Mouse (Mus musculus) myocyte (in vitro differentiated cells): ENCODE results near the gene Rangap1. TPM values are rescaled to one million over a fixed set of nuclear protein-coding genes. Genes with fewer than 3 reads are reported as not detected.

Experiments used
- H3K27me3 ChIP-seq: one replicate; pipeline ENCODE4 v1.6.1; 2011; ENCODE audit not compliant: control insufficient read depth, insufficient read depth, insufficient read length
- H3K36me3 ChIP-seq: one replicate; pipeline ENCODE4 v1.6.1; 2011; ENCODE audit not compliant: control insufficient read depth, insufficient read depth
- H3K4me2 ChIP-seq: one replicate; pipeline ENCODE4 v1.6.1; 2011; ENCODE audit warnings: low read depth, control low read depth
- H3K4me3 ChIP-seq: one replicate; pipeline ENCODE4 v1.5.1; 2011; ENCODE audit warnings: mild to moderate bottlenecking, control low read depth, moderate library complexity
- H3K79me2 ChIP-seq: one replicate; pipeline ENCODE4 v1.6.1; 2011; ENCODE audit not compliant: control insufficient read depth, insufficient read depth
- H3ac ChIP-seq: one replicate; pipeline ENCODE4 v1.6.1; 2011; ENCODE audit not compliant: control insufficient read depth, insufficient read length
- CEBPB ChIP-seq: IDR thresholded peaks from 2 replicates; pipeline ENCODE4 v1.6.1; 2011; ENCODE audit warnings: mild to moderate bottlenecking, moderate library complexity; ENCODE audit not compliant: poor library complexity, insufficient read depth, severe bottlenecking
- E2F4 ChIP-seq: IDR thresholded peaks from one replicate; pipeline ENCODE4 v1.6.1; 2011; ENCODE audit warnings: mild to moderate bottlenecking, control low read depth, moderate library complexity; ENCODE audit not compliant: insufficient read depth
- MAX ChIP-seq: IDR thresholded peaks from one replicate; pipeline ENCODE4 v1.6.1; 2011; ENCODE audit warnings: low read depth, mild to moderate bottlenecking, control low read depth
- MYOD1 ChIP-seq, 3 experiments: IDR thresholded peaks; one replicate each; pipeline ENCODE4 v1.6.1; 2011; ENCODE audit warnings: control low read depth in 2 of 3, low read depth in 2 of 3, mild to moderate bottlenecking in 2 of 3, moderate library complexity in 1 of 3; ENCODE audit not compliant: insufficient read length in 2 of 3, control insufficient read depth in 1 of 3
- MYOG ChIP-seq, 3 experiments: IDR thresholded peaks; one replicate each; pipeline ENCODE4 v1.6.1; 2011; ENCODE audit warnings: control low read depth in 2 of 3, low read depth in 2 of 3, mild to moderate bottlenecking in 2 of 3; ENCODE audit not compliant: insufficient read length in 2 of 3, control insufficient read depth in 1 of 3, insufficient read depth in 1 of 3
- POLR2A ChIP-seq: IDR thresholded peaks from one replicate; pipeline ENCODE4 v1.6.1; 2011; ENCODE audit warnings: low read depth, mild to moderate bottlenecking, control low read depth, moderate library complexity; ENCODE audit not compliant: insufficient read length
- POLR2AphosphoS2 ChIP-seq: IDR thresholded peaks from one replicate; pipeline ENCODE4 v1.6.1; 2011; ENCODE audit warnings: low read depth, control low read depth; ENCODE audit not compliant: insufficient read length
- REST ChIP-seq: IDR thresholded peaks from one replicate; pipeline ENCODE4 v1.6.1; 2011; ENCODE audit warnings: mild to moderate bottlenecking, control low read depth, moderate library complexity; ENCODE audit not compliant: insufficient read depth, insufficient read length
- SRF ChIP-seq: IDR thresholded peaks from one replicate; pipeline ENCODE4 v1.6.1; 2011; ENCODE audit warnings: low read depth; ENCODE audit not compliant: control insufficient read depth, insufficient read length
- TCF12 ChIP-seq: IDR thresholded peaks from one replicate; pipeline ENCODE4 v1.6.1; 2011; ENCODE audit warnings: mild to moderate bottlenecking, control low read depth; ENCODE audit not compliant: poor library complexity, insufficient read depth, severe bottlenecking
- TCF3 ChIP-seq: IDR thresholded peaks from one replicate; pipeline ENCODE4 v1.6.1; 2011; ENCODE audit warnings: low read depth, control low read depth; ENCODE audit not compliant: insufficient read length
- USF1 ChIP-seq: IDR thresholded peaks from one replicate; pipeline ENCODE4 v1.6.1; 2011; ENCODE audit warnings: low read depth, mild to moderate bottlenecking, control low read depth, moderate library complexity
- polyA plus RNA-seq: library from polyadenylated mRNA; unstranded; fragments of >200 nt; fragmentation: generic; extraction: Trizol; gene quantifications from one replicate; pipeline ENCODE4 v1.2.1, GENCODE M21; 2012; ENCODE audit warnings: missing spikeins

Gene Rangap1
- polyA plus RNA-seq, 1 experiment, result 96.6 TPM

- H3ac ChIP-seq, result no peak overlapping the region
- H3K4me2 ChIP-seq, result no peak overlapping the region
- H3K36me3 ChIP-seq, result peaks cover 75% of the 10 kb centered on the region
- H3K27me3 ChIP-seq, result no peaks in the 10 kb centered on the region
- TF ChIP-seq POLR2A (no peak), TCF12 (no peak), REST (no peak), SRF (no peak), TCF3 (no peak), POLR2AphosphoS2 (no peak), MYOG (IDR thresholded peaks at IDR 0.05; ENCODE audit: control insufficient read depth in 1 of 3, insufficient read depth in 1 of 3, insufficient read length in 2 of 3, low read depth in 2 of 3) (no peak), MYOD1 (IDR thresholded peaks at IDR 0.05; ENCODE audit: control insufficient read depth in 1 of 3, insufficient read length in 2 of 3, low read depth in 2 of 3) (no peak), CEBPB (no peak), MAX (no peak), USF1 (no peak), E2F4 (no peak)
- H3K4me3 ChIP-seq, result no peak overlapping the region
- peaks cover 14% of the 10 kb centered on the region for H3K79me2 ChIP-seq
These were observed 26.2 kb downstream of the Rangap1 start for GRCm38 (mm10) chr15:81719139-81719531.

- peaks cover 8% of the 10 kb centered on the region for H3K79me2 ChIP-seq
- H3K4me3 ChIP-seq, result no peak overlapping the region
- H3K36me3 ChIP-seq, result peaks cover 74% of the 10 kb centered on the region
- H3ac ChIP-seq, result no peak overlapping the region
- no peak overlapping the region for H3K4me2 ChIP-seq
- TF ChIP-seq CEBPB (no peak), POLR2AphosphoS2 (peak; percentile 72), TCF12 (no peak)
- H3K27me3 ChIP-seq, result no peaks in the 10 kb centered on the region
These were observed 26.8 kb downstream of the Rangap1 start for GRCm38 (mm10) chr15:81718336-81719138.

- Histone ChIP-seq H3K4me2 (no peak overlapping the region), H3K36me3 (peaks cover 66% of the 10 kb centered on the region), H3K4me3 (no peak overlapping the region), H3ac (no peak overlapping the region), H3K79me2 (no peaks in the 10 kb centered on the region), H3K27me3 (no peaks in the 10 kb centered on the region)
- TF ChIP-seq TCF3 (no peak), REST (no peak), MYOD1 (IDR thresholded peaks at IDR 0.05; ENCODE audit: control insufficient read depth in 1 of 3, insufficient read length in 2 of 3, low read depth in 2 of 3) (peak in 1 of 3 experiments; percentile 9), POLR2AphosphoS2 (no peak), POLR2A (no peak)
These were observed 31.6 kb downstream of the Rangap1 start for GRCm38 (mm10) chr15:81713742-81714141.

DNA sequence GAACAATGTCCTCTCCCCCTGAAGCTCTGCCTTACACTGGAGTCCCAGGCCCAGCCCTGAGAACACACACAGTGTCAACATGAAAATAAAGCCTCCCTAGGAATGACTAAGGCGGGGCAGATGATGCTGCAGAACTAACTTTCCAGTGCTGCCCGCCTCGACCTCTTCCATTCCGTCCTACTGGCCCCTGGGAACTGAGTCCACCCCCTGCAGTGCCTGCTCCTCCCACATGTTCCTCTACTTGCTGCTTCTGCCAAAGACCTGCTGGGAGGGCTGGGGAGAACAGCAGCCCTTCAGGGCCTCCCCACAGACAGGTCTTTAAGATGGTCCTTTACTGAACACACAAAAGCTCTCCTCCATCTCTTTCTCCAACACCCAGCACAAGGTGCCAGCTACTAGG, 34.5 kb downstream of the Rangap1 start:
- Histone ChIP-seq H3K4me2 (no peak overlapping the region), H3K4me3 (no peak overlapping the region), H3K79me2 (no peaks in the 10 kb centered on the region), H3K27me3 (no peaks in the 10 kb centered on the region), H3ac (no peak overlapping the region), H3K36me3 (peaks cover 69% of the 10 kb centered on the region)
- TF ChIP-seq POLR2AphosphoS2 (no peak), TCF12 (no peak), POLR2A (no peak), MYOG (IDR thresholded peaks at IDR 0.05; ENCODE audit: control insufficient read depth in 1 of 3, insufficient read depth in 1 of 3, insufficient read length in 2 of 3, low read depth in 2 of 3) (no peak), CEBPB (no peak), TCF3 (no peak), SRF (no peak), USF1 (no peak), MYOD1 (IDR thresholded peaks at IDR 0.05; ENCODE audit: control insufficient read depth in 1 of 3, insufficient read length in 2 of 3, low read depth in 2 of 3) (no peak), E2F4 (no peak), MAX (no peak), REST (no peak)

- no peaks in the 10 kb centered on the region for H3K79me2 ChIP-seq
- no peak overlapping the region for H3K4me2 ChIP-seq
These were observed 35.6 kb downstream of the Rangap1 start for GRCm38 (mm10) chr15:81709686-81710085.

More at GRCm38 (mm10) chr15:81709686-81710085, 35.6 kb downstream of the Rangap1 start:
- Histone ChIP-seq H3K27me3 (no peaks in the 10 kb centered on the region), H3K4me3 (no peak overlapping the region), H3K36me3 (peaks cover 71% of the 10 kb centered on the region), H3ac (no peak overlapping the region)
- TF ChIP-seq MYOD1 (IDR thresholded peaks at IDR 0.05; ENCODE audit: control insufficient read depth in 1 of 3, insufficient read length in 2 of 3, low read depth in 2 of 3) (peak in 1 of 3 experiments; percentile 42), TCF3 (no peak), SRF (no peak), MYOG (IDR thresholded peaks at IDR 0.05; ENCODE audit: control insufficient read depth in 1 of 3, insufficient read depth in 1 of 3, insufficient read length in 2 of 3, low read depth in 2 of 3) (peak in 1 of 3 experiments; percentile 30), TCF12 (no peak)
